Mouse (Mus musculus) left cerebral cortex, adult 11 months (tissue): ENCODE data around the gene 1700013G24Rik.

Experiments used
- DNase-seq: peaks from one replicate; pipeline ENCODE4 v3.0.0; 2022; ENCODE audit warnings: low spot score

1700013G24Rik gene

GRCm38 (mm10) chr4:137457292-137457691, 4.2 kb downstream of the 1700013G24Rik start:
- no peak for DNase-seq

GRCm38 (mm10) chr4:137458310-137458709, 5.2 kb downstream of the 1700013G24Rik start:
- no peak for DNase-seq

DNA sequence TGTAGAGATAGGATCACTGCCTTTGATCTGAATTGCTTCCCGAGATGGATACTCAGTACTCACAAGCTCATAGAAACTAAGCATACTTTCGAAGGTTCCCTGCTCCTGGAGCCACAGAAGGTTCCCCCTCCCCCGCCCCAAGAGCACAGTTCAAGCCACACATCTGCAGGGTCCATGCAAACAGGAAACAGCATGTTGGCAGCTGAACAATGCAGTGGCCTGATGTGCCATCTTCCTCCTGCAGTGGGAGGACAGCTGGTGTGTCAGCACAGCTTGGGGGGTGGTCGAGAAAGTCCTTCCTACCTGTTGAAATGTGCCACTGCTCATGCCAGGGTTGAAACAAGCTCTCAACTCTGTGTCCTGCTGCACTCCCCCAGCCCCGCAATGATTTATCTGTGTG, 5.8 kb downstream of the 1700013G24Rik start:
- no peak for DNase-seq

GRCm38 (mm10) chr4:137460676-137461075, 7.6 kb downstream of the 1700013G24Rik start:
- DNase-seq: no peak

GRCm38 (mm10) chr4:137461217-137461616, 8.1 kb downstream of the 1700013G24Rik start:
- no peak for DNase-seq

- DNase-seq: no peak
Measured at GRCm38 (mm10) chr4:137461981-137462690, 9.1 kb downstream of the 1700013G24Rik start.

DNA sequence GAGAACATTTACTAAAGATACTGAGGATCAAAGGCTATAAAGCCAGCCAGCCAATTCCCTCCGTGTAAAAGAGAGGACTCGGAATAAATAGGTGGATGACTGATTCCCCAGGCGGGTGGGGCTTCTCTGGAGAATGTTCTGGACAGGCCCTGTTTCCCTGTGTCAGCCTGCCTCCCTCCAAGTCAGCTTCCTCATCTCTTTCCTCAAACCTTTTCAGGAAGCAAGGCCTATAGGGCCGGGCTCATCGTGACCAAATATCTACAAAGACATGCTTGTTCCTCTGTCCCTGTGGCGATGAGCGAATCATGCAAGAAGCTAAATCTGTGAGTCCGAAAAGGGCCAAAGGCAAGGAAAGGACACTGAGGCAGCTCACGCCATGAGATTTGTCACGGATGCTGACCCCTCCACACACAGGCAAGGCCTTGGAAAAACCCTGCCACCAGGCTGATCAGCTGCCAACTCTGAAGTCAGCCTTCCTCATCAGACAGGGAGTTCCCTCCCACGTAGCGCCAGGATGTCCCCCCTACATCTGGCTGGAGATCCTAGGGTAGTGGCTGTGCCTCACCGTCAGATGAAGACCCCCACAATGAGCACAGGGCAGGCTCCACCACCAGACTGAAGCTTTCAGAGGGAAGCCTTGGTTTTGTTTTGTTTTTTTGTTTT, 12.2 kb downstream of the 1700013G24Rik start:
- no peak for DNase-seq

GRCm38 (mm10) chr4:137466991-137467390, 13.9 kb downstream of the 1700013G24Rik start:
- DNase-seq: no peak

- DNase-seq: no peak
Measured at GRCm38 (mm10) chr4:137467525-137467924, 14.4 kb downstream of the 1700013G24Rik start.

DNA sequence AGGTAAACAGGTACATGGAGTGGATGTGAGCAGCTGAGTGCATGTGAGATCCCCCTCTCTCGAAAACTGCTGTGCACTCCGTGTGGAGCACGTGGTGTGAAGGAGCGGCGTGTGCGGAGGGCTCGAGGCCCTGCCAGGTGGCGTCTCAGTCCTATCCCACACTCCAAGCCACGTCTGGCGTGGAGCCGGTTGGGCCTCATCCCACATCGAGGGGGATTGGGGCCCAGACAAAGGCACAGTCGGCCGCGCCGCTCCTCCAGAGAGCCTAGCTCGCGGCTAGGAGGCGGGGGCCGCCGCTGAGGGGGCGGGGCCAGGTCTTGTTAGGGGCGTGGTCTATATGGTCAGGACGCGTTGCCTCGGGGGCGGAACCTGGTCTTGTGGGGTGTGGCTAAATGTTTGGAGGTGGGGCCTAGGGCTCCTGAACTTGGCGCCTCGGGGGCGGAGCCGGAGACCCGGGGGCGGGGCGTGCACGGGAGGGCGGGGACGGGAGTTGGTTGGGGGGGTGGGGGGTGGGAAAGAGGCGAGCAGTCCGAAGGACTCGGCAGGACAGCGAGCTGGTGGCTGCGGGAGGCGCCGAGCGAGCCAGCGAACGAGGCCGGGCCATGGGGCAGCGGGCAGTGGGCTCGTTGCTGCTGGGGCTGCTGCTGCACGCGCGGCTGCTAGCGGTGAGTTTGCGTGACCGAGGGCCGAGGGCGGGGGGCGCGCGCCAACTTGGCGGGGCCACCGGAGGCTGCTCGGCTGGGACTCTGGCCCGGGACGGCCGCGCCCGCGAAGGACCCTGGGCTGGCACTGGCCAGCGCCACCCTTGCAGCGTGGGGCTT, 15.4 kb downstream of the 1700013G24Rik start, which contains the start of gene Hspg2:
Hspg2 (plus strand) TSS at position 510 of the 821 bp plus-strand sequence.
- DNase-seq: peak; percentile 66

- no peak for DNase-seq
Measured at GRCm38 (mm10) chr4:137469081-137469844, 16.2 kb downstream of the 1700013G24Rik start.

DNA sequence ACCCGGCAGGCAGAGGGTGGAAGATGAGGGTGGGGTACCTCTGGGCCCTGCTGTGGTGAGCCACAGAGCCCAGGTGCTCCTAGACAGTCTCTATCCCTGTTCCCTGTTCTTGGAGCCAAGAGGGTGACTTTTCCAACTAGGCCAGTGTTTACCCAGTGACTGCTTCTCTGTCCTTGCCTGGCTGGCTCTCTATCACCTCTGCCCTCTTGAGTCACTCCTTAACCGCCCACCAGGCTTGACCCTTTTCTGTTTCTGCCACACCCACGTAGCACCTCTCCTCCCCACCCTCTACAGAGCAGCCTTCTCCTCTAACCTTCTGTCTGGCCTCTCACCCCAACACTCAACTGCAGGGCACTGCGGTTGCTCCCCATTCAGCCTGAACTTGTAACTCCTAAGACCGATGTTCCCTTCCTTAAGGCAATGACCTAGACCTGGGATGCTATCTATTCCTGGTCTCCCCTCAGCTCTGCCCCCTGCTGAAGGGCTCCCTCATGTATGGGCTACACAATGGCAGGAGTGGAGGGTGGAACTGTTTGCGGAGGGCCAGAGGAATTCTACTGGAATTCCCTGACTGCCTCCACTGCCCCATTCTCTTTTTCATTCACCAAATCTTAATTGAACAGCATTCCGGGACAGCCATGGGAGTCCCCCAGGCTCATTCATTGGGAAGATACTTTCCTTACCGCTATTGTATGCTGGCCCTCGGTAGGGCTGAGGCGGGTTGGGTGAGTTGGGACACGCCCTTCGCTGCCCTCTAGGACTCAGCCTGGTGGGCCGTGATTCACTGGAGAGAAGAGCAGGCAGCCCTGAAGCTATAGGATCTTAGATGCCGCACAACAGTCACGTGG, 17.0 kb downstream of the 1700013G24Rik start:
- no peak for DNase-seq

- DNase-seq: no peak
Measured at GRCm38 (mm10) chr4:137470701-137471317, 17.7 kb downstream of the 1700013G24Rik start.

DNA sequence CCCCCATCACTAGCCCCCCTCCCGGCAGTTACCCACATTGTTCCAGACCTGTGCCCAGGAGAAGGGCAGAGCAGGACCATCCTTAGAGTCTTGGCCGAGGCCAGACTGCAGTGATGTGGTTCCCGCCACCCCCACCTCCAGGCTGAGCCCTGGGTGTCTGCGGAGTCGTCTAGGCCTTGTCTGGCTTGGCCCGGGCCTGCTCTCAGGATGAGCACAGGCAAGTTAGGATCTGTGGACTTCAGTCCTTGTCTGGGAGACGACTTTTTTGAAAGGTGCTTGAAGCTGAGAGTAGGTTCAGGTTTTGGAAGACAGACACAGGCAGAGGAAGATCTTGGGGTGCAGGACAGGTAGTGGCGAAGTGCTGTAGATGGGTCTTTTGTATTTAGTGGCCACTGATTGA, 18.2 kb downstream of the 1700013G24Rik start:
- DNase-seq: no peak

DNA sequence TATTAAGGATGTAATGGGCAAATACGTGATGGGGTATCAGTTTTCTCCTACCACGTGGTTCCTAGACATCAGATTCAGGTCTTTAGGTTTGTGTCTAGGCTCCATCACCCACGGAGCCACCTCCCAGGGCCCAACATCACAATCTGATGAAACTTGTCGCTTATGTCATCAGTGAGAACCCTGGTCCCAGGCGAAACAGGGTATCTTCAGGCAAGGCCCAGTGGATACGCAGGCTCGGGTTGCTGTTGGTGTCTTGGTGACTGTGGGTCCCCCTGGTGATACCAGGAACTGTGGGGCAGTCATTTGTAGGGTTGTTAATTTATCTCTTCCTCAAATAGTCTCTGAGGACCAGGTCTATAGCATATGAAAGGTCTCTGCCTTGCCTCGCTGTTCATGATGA, 20.2 kb downstream of the 1700013G24Rik start:
- no peak for DNase-seq

DNA sequence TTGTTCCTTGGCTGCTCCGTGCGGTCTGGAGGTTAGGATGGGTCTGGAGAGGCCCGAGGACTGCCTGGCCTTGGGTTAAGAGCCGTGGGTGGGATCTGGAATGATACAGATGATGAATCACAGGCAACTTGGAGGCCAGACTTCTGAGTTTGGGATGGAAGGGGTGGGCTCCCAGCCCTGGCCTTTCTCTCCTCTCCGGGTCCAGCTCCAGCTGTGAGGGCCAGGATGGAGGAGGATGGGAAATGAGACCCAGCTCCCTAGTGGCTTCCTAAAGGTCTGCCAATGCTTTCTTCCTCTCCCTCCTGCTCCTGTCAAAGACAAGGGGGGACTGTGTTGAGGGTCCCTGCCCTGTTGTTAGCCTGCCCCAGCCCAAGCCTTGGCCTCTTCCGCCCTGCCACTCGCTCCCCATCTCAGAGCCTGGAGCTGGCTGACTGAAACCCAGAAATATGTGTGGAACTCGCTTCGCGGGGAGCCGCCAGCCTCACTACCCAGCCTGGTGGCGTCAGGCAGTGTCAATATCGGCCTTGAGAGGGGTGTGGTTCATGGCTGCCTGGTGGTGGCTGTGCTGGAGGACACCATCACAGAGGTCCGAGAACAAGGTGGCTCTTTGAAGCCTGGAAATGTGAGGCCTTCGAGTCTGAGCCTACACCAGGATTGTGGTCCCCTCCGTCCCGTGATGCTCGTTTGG, 20.8 kb downstream of the 1700013G24Rik start:
- DNase-seq: no peak

DNA sequence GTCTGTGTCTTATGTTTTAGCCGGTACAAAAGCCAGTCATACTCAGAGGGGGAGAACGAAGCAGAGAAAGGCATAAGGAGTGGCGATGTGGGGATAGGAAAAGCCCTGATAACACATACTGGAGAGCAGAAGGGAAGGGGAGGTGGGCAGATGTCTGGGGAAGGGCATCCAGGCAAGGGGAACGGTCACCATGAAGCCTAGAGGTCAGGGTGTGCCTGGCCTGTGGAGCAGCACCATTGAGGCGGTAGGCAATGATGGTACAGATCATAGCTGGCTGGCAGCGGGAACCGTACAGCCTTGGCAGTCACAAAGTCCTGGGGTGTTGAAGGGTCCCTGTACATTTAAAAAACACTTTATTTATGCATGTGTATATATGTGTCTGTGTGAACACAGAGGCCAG, 21.6 kb downstream of the 1700013G24Rik start:
- no peak for DNase-seq

DNA sequence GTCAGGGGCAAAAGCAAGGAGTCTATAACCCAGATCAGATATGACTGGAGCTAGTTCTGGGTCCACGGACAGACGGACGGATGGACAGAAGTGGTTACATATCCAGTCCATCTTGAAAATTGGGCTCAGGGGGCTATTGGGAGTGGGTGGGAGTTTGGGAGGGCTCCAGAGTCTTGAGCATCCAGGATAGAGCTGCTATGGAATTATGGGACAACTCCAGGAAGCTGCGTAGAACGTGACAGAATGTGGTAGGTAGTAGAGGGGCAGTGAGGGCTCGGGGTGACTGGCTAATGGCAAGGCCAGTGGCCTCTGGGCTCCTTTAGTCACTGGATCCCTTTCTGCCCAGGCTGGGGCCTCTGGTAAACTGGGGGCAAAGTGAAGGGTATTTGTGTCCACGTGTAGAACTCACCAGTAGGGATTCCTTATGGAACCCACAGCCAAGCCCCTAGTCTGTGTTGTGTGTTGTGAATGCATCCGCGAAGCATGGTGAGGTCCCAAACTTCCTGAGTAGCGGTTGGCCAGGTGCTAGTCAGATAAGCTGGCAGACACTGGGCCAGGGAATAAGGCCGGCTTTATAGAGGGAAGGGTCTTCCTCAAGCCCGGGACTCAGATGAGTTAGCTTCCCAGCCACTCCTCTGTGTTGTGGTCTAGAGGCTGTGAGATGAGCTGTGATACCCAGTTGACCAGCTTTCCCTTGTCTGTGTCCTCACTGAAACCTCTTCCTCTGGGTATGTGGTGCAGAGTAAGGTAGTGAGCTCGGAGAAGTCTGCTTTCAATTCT, 22.4 kb downstream of the 1700013G24Rik start:
- no peak for DNase-seq
